Mouse (Mus musculus) embryo, embryonic 10.5 days (tissue): Measurements from ENCODE around the gene Wwp2.

Experiments used
- DNase-seq: peaks from one replicate; pipeline ENCODE4 v3.0.0-alpha.2; 2015; ENCODE audit warnings: low spot score

The Wwp2 gene

GRCm38 (mm10) chr8:107435962-107436831 lies at the start of gene Wwp2:
Gene Wwp2, plus strand, starts transcription at chr8:107436365.
- peak; percentile 85 for DNase-seq

- peak; percentile 83 for DNase-seq
Observed at GRCm38 (mm10) chr8:107386642-107387041, 49.5 kb upstream of the Wwp2 start.

- DNase-seq: peak; percentile 59
Observed at GRCm38 (mm10) chr8:107387861-107388260, 48.3 kb upstream of the Wwp2 start.

GRCm38 (mm10) chr8:107389557-107389956 lies 46.6 kb upstream of the Wwp2 start:
- no peak for DNase-seq

GRCm38 (mm10) chr8:107390476-107391135 lies 45.6 kb upstream of the Wwp2 start:
- no peak for DNase-seq

- DNase-seq: no peak
Observed at GRCm38 (mm10) chr8:107391136-107391516, 45.0 kb upstream of the Wwp2 start.

- DNase-seq: no peak
Observed at GRCm38 (mm10) chr8:107395397-107395796, 40.8 kb upstream of the Wwp2 start.

- DNase-seq: no peak
Observed at GRCm38 (mm10) chr8:107396106-107396670, 40.0 kb upstream of the Wwp2 start.

GRCm38 (mm10) chr8:107397665-107398064 lies 38.5 kb upstream of the Wwp2 start:
- DNase-seq: peak; percentile 26

GRCm38 (mm10) chr8:107399495-107399894 lies 36.7 kb upstream of the Wwp2 start:
- DNase-seq: peak; percentile 15

GRCm38 (mm10) chr8:107401866-107402265 lies 34.3 kb upstream of the Wwp2 start:
- DNase-seq: no peak

- peak; percentile 94 for DNase-seq
Observed at GRCm38 (mm10) chr8:107403038-107403781, 33.0 kb upstream of the Wwp2 start, which contains the start of gene Nqo1. Gene Nqo1, minus strand, starts transcription at chr8:107403206.

GRCm38 (mm10) chr8:107404057-107404456 lies 32.1 kb upstream of the Wwp2 start:
- DNase-seq: no peak

- DNase-seq: no peak
Observed at GRCm38 (mm10) chr8:107405935-107406334, 30.2 kb upstream of the Wwp2 start.

- peak; percentile 71 for DNase-seq
Observed at GRCm38 (mm10) chr8:107411391-107411790, 24.8 kb upstream of the Wwp2 start.

- no peak for DNase-seq
Observed at GRCm38 (mm10) chr8:107412552-107412951, 23.6 kb upstream of the Wwp2 start.

GRCm38 (mm10) chr8:107413881-107414280 lies 22.3 kb upstream of the Wwp2 start:
- no peak for DNase-seq

- no peak for DNase-seq
Observed at GRCm38 (mm10) chr8:107417001-107417400, 19.2 kb upstream of the Wwp2 start.

GRCm38 (mm10) chr8:107424176-107424575 lies 12.0 kb upstream of the Wwp2 start:
- DNase-seq: no peak

GRCm38 (mm10) chr8:107424597-107425229 lies 11.5 kb upstream of the Wwp2 start, which contains the start of gene Nob1:
Gene Nob1, minus strand, starts transcription at chr8:107425051.
- DNase-seq: peak; percentile 98

GRCm38 (mm10) chr8:107425230-107425597 lies 11.0 kb upstream of the Wwp2 start:
- DNase-seq: no peak

- DNase-seq: no peak
Observed at GRCm38 (mm10) chr8:107430821-107431220, 5.3 kb upstream of the Wwp2 start.
